Mouse (Mus musculus): ENCODE measurements around the gene Srp9. TPM values are rescaled to one million over a fixed set of nuclear protein-coding genes. Genes with fewer than 3 reads are reported as not detected.
"Not testable (repeated sequence)": the region's sequence is repeated elsewhere in the genome, so short reads cannot be mapped to it uniquely, and the experiment has no call there.

Gene Srp9
- total RNA-seq, 2 experiments from 2014 or later = 51.9 to 57.0 TPM

- no peak for DNase-seq
Measured at GRCm38 (mm10) chr1:182145546-182145945, 21.0 kb downstream of the Srp9 start.

GRCm38 (mm10) chr1:182148864-182149514, 24.5 kb downstream of the Srp9 start:
- no peak for DNase-seq

- DNase-seq = no peak
Measured at GRCm38 (mm10) chr1:182149966-182150365, 25.4 kb downstream of the Srp9 start.

- DNase-seq = no peak
Measured at GRCm38 (mm10) chr1:182157734-182158133, 33.2 kb downstream of the Srp9 start.

DNA sequence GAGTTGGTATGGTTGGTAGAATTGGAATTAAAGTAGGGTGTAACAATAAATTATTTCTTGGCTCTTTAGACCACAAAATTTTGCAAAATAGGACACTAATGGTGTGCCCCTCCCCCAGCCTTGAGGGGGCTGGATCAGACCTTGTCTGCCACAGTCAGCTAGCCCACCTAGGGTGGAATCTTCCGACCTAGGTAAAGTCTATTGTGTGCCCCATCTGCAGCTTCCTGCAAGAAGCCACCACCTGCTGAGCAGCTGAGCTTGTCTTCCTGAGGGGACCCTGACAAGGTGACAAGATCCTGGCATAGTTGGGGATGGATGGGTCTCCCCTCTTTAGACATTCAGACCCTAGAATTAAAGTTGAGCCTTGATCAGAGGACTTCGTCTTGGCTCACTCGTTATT, 35.0 kb downstream of the Srp9 start:
- DNase-seq = no peak

DNA sequence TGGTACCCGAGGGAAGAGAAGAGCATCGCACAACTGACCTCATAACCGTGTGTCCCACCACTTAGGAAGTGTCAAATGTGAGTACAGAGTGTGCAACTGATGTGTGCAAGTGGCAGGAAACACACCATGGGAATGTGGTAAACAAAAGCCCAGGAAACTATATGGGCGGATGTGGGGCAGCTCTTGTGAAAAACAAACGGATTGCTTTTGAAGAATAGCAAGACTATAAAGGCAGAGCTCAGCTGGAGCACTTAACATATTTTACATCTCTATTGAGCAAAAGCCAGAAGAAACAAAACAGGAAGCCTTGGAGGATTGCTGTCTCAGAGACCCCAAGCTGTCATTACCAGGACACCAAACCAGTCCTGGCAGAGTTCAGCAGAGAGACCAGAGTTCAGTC, 38.4 kb downstream of the Srp9 start:
- DNase-seq = no peak

DNA sequence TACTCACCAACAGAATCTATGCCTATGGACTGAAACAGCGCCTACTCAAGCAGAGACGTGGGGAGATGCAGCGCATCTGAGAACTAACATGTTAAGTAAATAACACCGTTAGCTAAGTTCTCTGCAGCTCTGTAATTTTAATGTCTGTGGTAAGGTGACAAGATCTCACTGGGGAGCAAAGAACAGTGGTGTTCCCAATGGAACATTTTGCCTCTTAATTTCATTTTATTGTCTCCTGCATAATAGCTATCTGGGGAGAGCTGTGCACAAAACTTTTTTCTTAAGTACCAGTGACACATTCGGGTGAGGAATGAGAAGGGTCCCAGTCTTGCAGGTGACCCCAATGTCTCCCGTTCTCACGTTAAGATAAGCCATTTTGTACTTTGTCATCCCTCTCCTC, 39.8 kb downstream of the Srp9 start, which contains the start of gene Vmn1r1:
Gene Vmn1r1 (minus strand): TSS at position 101 of the 400 bp plus-strand sequence.
- no peak for DNase-seq

DNA sequence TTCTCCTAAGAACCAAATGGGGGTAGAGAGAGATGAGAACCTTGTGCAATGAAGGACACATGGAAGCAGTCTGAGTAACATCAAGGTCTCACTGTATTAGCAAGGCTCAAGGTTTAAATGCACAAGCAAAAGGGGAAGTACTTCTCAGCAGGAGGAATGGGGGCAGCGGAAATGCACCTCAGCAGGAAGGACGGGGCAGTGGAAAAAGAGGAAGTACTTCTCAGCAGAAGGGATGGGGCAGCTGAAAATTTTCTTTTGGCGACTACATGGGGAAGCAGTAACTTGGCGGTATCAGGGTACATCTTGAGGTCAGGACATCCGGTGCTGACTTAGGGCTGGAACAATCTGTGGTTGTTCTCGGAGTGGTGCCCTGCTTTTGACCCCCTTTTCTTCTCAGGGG, 45.7 kb downstream of the Srp9 start:
- not testable (repeated sequence) for DNase-seq

DNA sequence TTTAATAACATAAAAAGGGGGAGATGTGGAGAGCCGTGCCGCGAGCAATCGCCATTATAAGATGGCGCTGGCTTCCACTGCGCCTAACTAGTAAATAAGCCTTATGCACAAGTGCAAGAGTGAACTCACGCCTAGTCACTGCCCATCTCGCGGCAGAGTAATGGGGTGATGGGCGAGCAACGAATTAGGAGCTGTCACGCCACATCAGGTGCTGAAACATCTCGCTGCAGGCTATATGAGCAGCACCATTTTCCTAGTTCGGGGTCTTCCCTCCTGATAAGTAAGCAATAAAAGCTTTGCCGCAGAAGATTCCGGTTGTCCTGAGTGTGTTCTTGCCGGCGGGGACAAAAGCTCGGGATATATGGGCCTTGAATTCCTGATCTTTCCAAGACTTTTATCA, 52.4 kb downstream of the Srp9 start:
- DNase-seq = not testable (repeated sequence)

GRCm38 (mm10) chr1:182181456-182182305, 57.1 kb downstream of the Srp9 start:
- DNase-seq = no peak

Other genes with a start within 250 kb of the Srp9 start
- gene Enah, start 104.7 kb upstream of the Srp9 start, total RNA-seq (2021) = 10 to 100 TPM; 58.9 to 72.2 TPM
- gene Vmn1r1, start 39.7 kb downstream of the Srp9 start, total RNA-seq (2021) = not detected
- 10 to 100 TPM; 81.0 to 81.3 TPM for gene Degs1, start 158.1 kb downstream of the Srp9 start, total RNA-seq (2021)
- 10 to 100 TPM; 28.9 to 33.9 TPM for gene Fbxo28, start 216.9 kb downstream of the Srp9 start, total RNA-seq (2021)